Mouse (Mus musculus) ES-E14 (cell line): ENCODE results near the gene Chga. TPM values are rescaled to one million over a fixed set of nuclear protein-coding genes. Genes with fewer than 3 reads are reported as not detected.

ENCODE experiments used
- DNase-seq: peaks from one replicate; pipeline ENCODE4 v3.0.0-alpha.2; 2013; ENCODE audit warnings: low read depth, low spot score
- H3K27ac ChIP-seq: 2 replicates; pipeline ENCODE4 v1.5.1; 2012; ENCODE audit warnings: low read depth, mild to moderate bottlenecking, low read length, moderate library complexity, mixed read lengths; ENCODE audit not compliant: poor library complexity, insufficient read depth, severe bottlenecking
- H3K36me3 ChIP-seq: 2 replicates; pipeline ENCODE4 v1.6.1; 2012; ENCODE audit warnings: mild to moderate bottlenecking, low read length, moderate library complexity, mixed read lengths; ENCODE audit not compliant: control insufficient read depth, poor library complexity, insufficient read depth, severe bottlenecking
- H3K4me1 ChIP-seq, 2 experiments: fragments of 150-350 bp in 1 of 2; sonication (generic) in 1 of 2; 2 replicates each; pipeline ENCODE4 v1.6.1; 2012; ENCODE audit warnings: low read length in 2 of 2, mild to moderate bottlenecking in 1 of 2, mixed read lengths in 1 of 2; ENCODE audit not compliant: control insufficient read depth in 2 of 2, insufficient read depth in 2 of 2, poor library complexity in 1 of 2
- H3K4me3 ChIP-seq, 2 experiments: fragments of 150-350 bp in 1 of 2; sonication (generic) in 1 of 2; 2 replicates each; pipeline ENCODE4 v1.5.1; 2012; ENCODE audit warnings: low read length in 2 of 2, low read depth in 1 of 2, mild to moderate bottlenecking in 1 of 2, mixed read lengths in 1 of 2; ENCODE audit not compliant: insufficient read depth in 1 of 2, poor library complexity in 1 of 2, severe bottlenecking in 1 of 2
- H3K9ac ChIP-seq: 2 replicates; pipeline ENCODE4 v1.6.1; 2012; ENCODE audit warnings: low read depth, mild to moderate bottlenecking, low read length, mixed read lengths; ENCODE audit not compliant: poor library complexity, insufficient read depth, severe bottlenecking
- H3K9me3 ChIP-seq: fragments of 150-350 bp; sonication (generic); 2 replicates; pipeline ENCODE4 v1.6.1; 2012; ENCODE audit warnings: low read depth, mild to moderate bottlenecking, low read length; ENCODE audit not compliant: control insufficient read depth, insufficient read depth
- CHD2 ChIP-seq: IDR thresholded peaks from 2 replicates; pipeline ENCODE4 v1.6.1; 2014; ENCODE audit warnings: mild to moderate bottlenecking, low read depth, low read length, inconsistent platforms
- HCFC1 ChIP-seq: IDR thresholded peaks from 2 replicates; pipeline ENCODE4 v1.6.1; 2012; ENCODE audit warnings: low read length, inconsistent platforms, borderline replicate concordance; ENCODE audit not compliant: insufficient read depth
- MAFK ChIP-seq: IDR thresholded peaks from 2 replicates; pipeline ENCODE4 v1.6.1; 2014; ENCODE audit warnings: mild to moderate bottlenecking, low read depth, low read length, inconsistent platforms; ENCODE audit not compliant: insufficient read depth
- ZC3H11A ChIP-seq: IDR thresholded peaks from 2 replicates; pipeline ENCODE4 v1.6.1; 2012; ENCODE audit warnings: low read depth, mild to moderate bottlenecking, inconsistent platforms, low read length, borderline replicate concordance
- ZNF384 ChIP-seq: IDR thresholded peaks from 2 replicates; pipeline ENCODE4 v1.6.1; 2012; ENCODE audit warnings: low read depth, low read length, inconsistent platforms
- in situ Hi-C, 2 experiments: fragments of 600-800 bp; cut with MboI; formaldehyde crosslinking; loops; one replicate each; pipeline ENCODE4 v1.15.1; 2025; ENCODE audit warnings: low sequenced_read_pairs in 2 of 2, inconsistent platforms in 1 of 2; ENCODE audit not compliant: unreplicated experiment in 2 of 2
- total RNA-seq: library from RNA; depleted of rRNA; stranded (reverse); fragments of 300-350 nt; gene quantifications from 2 replicates; pipeline ENCODE4 v1.2.3, GENCODE M21; 2012

The Chga gene
- total RNA-seq, 1 experiment, result 11.9 TPM

DNA sequence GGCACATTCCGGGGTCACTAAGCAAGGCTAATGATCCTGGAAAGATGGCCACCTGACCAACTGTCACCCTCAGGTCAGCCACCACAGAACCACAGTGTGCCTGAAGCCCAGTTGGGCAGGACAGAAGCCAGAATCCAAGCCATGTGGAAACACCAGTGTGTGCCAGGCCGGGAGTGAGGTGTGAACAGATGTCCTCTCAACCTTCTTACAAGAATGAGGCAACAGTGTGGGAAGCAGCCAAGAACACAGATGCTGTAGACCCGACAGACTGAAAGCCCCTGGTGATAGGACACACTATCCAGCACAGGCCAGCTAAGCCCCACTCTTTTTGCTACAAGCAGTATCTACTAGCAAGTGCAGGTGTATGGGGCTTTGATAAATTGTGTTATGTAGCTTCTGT is 30.6 kb downstream of the Chga start:
- TF ChIP-seq MAFK, result no peak
- no peak for TF ChIP-seq CHD2
- TF ChIP-seq HCFC1, result no peak
- no peak for TF ChIP-seq ZNF384
- no peak for TF ChIP-seq ZC3H11A
- no peak overlapping the region; the same call in 1 of the 2 replicates for H3K27ac ChIP-seq
- H3K9ac ChIP-seq, result no peak overlapping the region
- H3K4me1 ChIP-seq, result peaks cover 2 to 5% of the 10 kb centered on the region in 2 experiments; a peak in 2 of 4 replicates
- no peaks in the 10 kb centered on the region for H3K9me3 ChIP-seq
- no peak for DNase-seq
- peaks cover 51% of the 10 kb centered on the region for H3K36me3 ChIP-seq
- in situ Hi-C loops, result no loop called here
- H3K4me3 ChIP-seq, result no peak overlapping the region

DNA sequence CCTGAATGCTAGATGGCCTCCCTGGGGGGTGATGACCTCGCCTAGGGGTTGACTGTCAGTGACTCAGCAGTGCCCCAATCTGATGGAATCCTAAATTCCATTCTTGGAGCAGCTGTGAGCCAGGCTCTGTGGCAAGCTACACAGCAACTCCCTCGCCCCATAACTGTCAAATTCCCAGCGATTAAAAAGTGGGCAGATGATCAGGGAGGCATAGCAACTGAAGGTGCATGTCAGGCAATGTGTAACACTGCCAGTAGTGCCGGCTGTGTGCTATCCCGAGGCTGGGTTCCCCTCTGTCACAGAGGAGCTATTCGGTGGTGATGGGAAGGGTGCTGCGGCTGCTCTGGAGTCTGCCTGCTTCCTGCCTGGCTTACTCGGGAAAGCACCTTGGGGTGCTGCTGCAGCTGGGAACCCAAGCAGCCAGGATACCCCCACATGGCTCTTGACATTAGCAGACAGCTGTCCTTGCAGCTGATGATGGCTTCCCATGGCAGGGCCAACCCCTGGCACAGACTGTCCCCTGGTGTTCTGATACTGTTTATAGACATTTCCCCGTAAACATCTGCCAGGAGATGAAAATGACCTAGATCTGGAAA is 31.6 kb downstream of the Chga start:
- H3K36me3 ChIP-seq, result peaks cover 52% of the 10 kb centered on the region
- no peak overlapping the region for H3K9ac ChIP-seq
- in situ Hi-C loops, result no loop called here
- peaks cover 2 to 9% of the 10 kb centered on the region in 2 experiments; a peak in 2 of 4 replicates for H3K4me1 ChIP-seq
- H3K4me3 ChIP-seq, result no peak overlapping the region
- no peak overlapping the region for H3K27ac ChIP-seq
- no peak for TF ChIP-seq MAFK
- TF ChIP-seq CHD2, result no peak
- TF ChIP-seq ZNF384, result no peak
- TF ChIP-seq ZC3H11A, result no peak
- no peak for TF ChIP-seq HCFC1
- no peak for DNase-seq
- H3K9me3 ChIP-seq, result no peaks in the 10 kb centered on the region

- H3K4me1 ChIP-seq, result 0 out of 4 replicates have a peak, but pooled peaks cover 0 to 8% of the 10 kb centered on the region in 2 experiments
- H3K9me3 ChIP-seq, result no peaks in the 10 kb centered on the region
- no peak for TF ChIP-seq HCFC1
- no peak for DNase-seq
- in situ Hi-C loops, result no loop called here
- no peak overlapping the region for H3K4me3 ChIP-seq
- H3K27ac ChIP-seq, result no peak overlapping the region
- peaks cover 51% of the 10 kb centered on the region for H3K36me3 ChIP-seq
- H3K9ac ChIP-seq, result no peak overlapping the region
These were observed 32.3 kb downstream of the Chga start for GRCm38 (mm10) chr12:102587106-102587505.

- TF ChIP-seq HCFC1 (no peak), ZNF384 (no peak), CHD2 (no peak), MAFK (no peak), ZC3H11A (no peak)
- H3K4me1 ChIP-seq, result peaks cover 0 to 14% of the 10 kb centered on the region in 2 experiments; a peak in 1 of 4 replicates
- no peak for DNase-seq
- no peak overlapping the region for H3K27ac ChIP-seq
- H3K36me3 ChIP-seq, result peaks cover 33% of the 10 kb centered on the region
- no peak overlapping the region for H3K9ac ChIP-seq
- in situ Hi-C loops, result no loop called here
- no peak overlapping the region for H3K4me3 ChIP-seq
- no peaks in the 10 kb centered on the region for H3K9me3 ChIP-seq
These were observed 36.1 kb downstream of the Chga start for GRCm38 (mm10) chr12:102590711-102591360.

DNA sequence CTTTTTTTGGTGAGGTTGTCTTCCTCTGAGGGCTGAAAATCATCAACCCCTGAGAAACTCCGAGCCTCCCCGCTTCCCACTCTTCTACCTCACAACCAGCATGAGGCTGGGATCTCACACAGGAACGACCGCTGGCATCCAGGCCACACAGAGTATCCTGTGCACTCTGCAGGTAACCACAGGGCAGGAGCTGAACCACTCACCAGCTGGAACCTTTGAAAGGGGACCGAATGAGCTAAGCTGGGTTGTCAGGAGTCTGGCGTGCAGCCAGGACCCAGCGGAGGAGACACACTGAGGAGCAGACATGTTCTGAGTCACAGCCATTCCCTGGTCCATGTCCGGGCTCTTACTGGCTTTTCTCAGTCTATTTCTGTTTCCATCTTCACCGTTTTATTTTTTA is 38.9 kb downstream of the Chga start:
- no peak for TF ChIP-seq ZNF384
- TF ChIP-seq HCFC1, result no peak
- TF ChIP-seq MAFK, result no peak
- no peak for TF ChIP-seq CHD2
- TF ChIP-seq ZC3H11A, result no peak
- in situ Hi-C loops, result no loop called here
- Histone ChIP-seq H3K4me1 (peaks cover 0 to 14% of the 10 kb centered on the region in 2 experiments; a peak in 1 of 4 replicates), H3K36me3 (peaks cover 16% of the 10 kb centered on the region), H3K9me3 (no peaks in the 10 kb centered on the region), H3K27ac (no peak overlapping the region), H3K9ac (no peak overlapping the region), H3K4me3 (no peak overlapping the region)
- DNase-seq, result no peak
